Comparison of ENCODE assay signal across 8 mouse cellular contexts in the genomic region with DNA sequence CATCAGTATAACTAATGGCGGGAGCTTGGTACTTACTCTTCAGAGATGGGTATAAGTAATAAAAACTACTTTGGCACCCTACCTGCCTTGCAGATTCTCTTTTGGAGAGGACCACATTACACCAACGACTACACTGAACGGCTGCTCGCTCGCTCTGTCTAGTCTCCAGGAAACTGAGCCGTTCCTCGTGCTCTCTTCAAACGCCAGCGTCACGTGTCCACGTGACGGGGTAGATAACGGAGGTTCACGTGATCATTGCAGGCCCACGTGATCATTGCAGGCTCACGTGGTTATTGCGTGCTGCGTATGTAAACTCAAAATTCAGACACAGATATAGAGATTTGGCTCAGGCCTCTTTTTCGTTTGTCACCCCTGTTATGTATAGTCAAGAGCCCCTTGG. TPM values are rescaled to one million over a fixed set of nuclear protein-coding genes. Genes with fewer than 3 reads are reported as not detected.
DNase-seq lines count a peak whose midpoint lies in the region; ATAC-seq lines count a peak whose summit lies in the region.

Gene Nxf2, minus strand, starts transcription at position 209 of the 400 bp plus-strand sequence.

- DNase-seq in cerebellum, adult 11-12 months = peak; percentile 2
- DNase-seq in cerebellum, postnatal 14 days = no peak
- DNase-seq in Muller cell, postnatal 12 days (ENCODE audit: inconsistent ontology term) = no peak
- no peak for DNase-seq in layer of hippocampus, postnatal 36 days

- peaks cover 14% of the 10 kb centered on the region for H3K9me3 ChIP-seq in megakaryocyte, embryonic 14.5 days
- no peaks in the 10 kb centered on the region for H3K9me3 ChIP-seq in limb, embryonic 13.5 days
- H3K9me3 ChIP-seq in stomach, embryonic 15.5 days = no peaks in the 10 kb centered on the region

- H3K4me3 ChIP-seq in megakaryocyte, embryonic 14.5 days (replicated peaks) = peak within 1 kb of the TSS; percentile 46
- H3K4me3 ChIP-seq in limb, embryonic 13.5 days = peak within 1 kb of the TSS; percentile 36
- H3K4me3 ChIP-seq in stomach, embryonic 15.5 days (replicated peaks) = peak within 1 kb of the TSS; percentile 29

- peaks cover 5% of the 10 kb centered on the region for H3K27me3 ChIP-seq in megakaryocyte, embryonic 14.5 days (replicated peaks)
- H3K27me3 ChIP-seq in limb, embryonic 13.5 days = peaks cover 22% of the 10 kb centered on the region
- no peaks in the 10 kb centered on the region for H3K27me3 ChIP-seq in stomach, embryonic 15.5 days (replicated peaks)

- no peaks in the 10 kb centered on the region for H3K36me3 ChIP-seq in megakaryocyte, embryonic 14.5 days (replicated peaks; ENCODE audit: low read length)
- no peaks in the 10 kb centered on the region for H3K36me3 ChIP-seq in limb, embryonic 13.5 days
- no peaks in the 10 kb centered on the region for H3K36me3 ChIP-seq in stomach, embryonic 15.5 days

- peak within 1 kb of the TSS; percentile 56 for H3K4me2 ChIP-seq in limb, embryonic 13.5 days (replicated peaks)
- H3K4me2 ChIP-seq in stomach, embryonic 15.5 days = peak within 1 kb of the TSS; percentile 44

- no peak for ATAC-seq in megakaryocyte, adult 5-6 weeks (ENCODE audit: poor library complexity, severe bottlenecking)
- ATAC-seq in limb, embryonic 13.5 days (ENCODE audit: low FRiP score, low read depth) = no peak
- ATAC-seq in stomach, embryonic 15.5 days (ENCODE audit: insufficient read depth, low FRiP score, low read depth) = no peak

- H3K4me1 ChIP-seq in megakaryocyte, embryonic 14.5 days = no peaks in the 10 kb centered on the region
- no peaks in the 10 kb centered on the region for H3K4me1 ChIP-seq in limb, embryonic 13.5 days
- no peaks in the 10 kb centered on the region for H3K4me1 ChIP-seq in stomach, embryonic 15.5 days

- 89% methylated on average over 19 of the region's 19 CpGs for WGBS in limb, embryonic 13.5 days
- WGBS in stomach, embryonic 15.5 days = 89% methylated on average over 19 of the region's 19 CpGs

- H3K9ac ChIP-seq in limb, embryonic 13.5 days = peak within 1 kb of the TSS; percentile 13; the same call in 1 of the 2 replicates
- H3K9ac ChIP-seq in stomach, embryonic 15.5 days = no peak within 1 kb of the TSS

- no peak within 1 kb of the TSS for H3K27ac ChIP-seq in limb, embryonic 13.5 days
- no peak within 1 kb of the TSS for H3K27ac ChIP-seq in stomach, embryonic 15.5 days

RNA-seq across cellular contexts. Expression of gene Nxf2, which starts in this region (rescaled TPM):
- polyA plus RNA-seq in megakaryocyte, embryonic 14.5 days (2012; ENCODE audit: insufficient read depth, low replicate concordance) = not detected in 2 replicates
- total RNA-seq in megakaryocyte, adult 5-6 weeks (2015) = 0.22 TPM in 1 of 2 replicates, not detected in the other
- total RNA-seq in megakaryocyte, adult 5-6 weeks (2017) = 0.26 TPM in 1 of 2 replicates, not detected in the other
- 0.83 and 1.3 TPM in 2 replicates for polyA plus RNA-seq in limb, embryonic 13.5 days (2015; fragmentation: Nextera tagmentation; extraction: Ambion mirVana)
- polyA plus RNA-seq in stomach, embryonic 15.5 days (2015; fragmentation: Nextera tagmentation; extraction: Ambion mirVana) = 0.50 and 0.83 TPM in 2 replicates
- total RNA-seq in layer of hippocampus, postnatal 36 days (2021) = not detected
